Mouse (Mus musculus): ENCODE results near the gene Cog5.

Gene Cog5

GRCm38 (mm10) chr12:31892079-31892478, 237.4 kb downstream of the Cog5 start:
- DNase-seq (ENCODE audit: low read depth, low spot score): no peak

GRCm38 (mm10) chr12:31892771-31893170, 238.1 kb downstream of the Cog5 start:
- DNase-seq (ENCODE audit: low read depth, low spot score): no peak

- no peak for DNase-seq (ENCODE audit: low read depth, low spot score)
Observed at GRCm38 (mm10) chr12:31895095-31895734, 240.5 kb downstream of the Cog5 start.

- no peak for DNase-seq (ENCODE audit: low read depth, low spot score)
Observed at GRCm38 (mm10) chr12:31895888-31896287, 241.2 kb downstream of the Cog5 start.

- DNase-seq (ENCODE audit: low read depth, low spot score): no peak
Observed at GRCm38 (mm10) chr12:31896295-31896694, 241.6 kb downstream of the Cog5 start.

GRCm38 (mm10) chr12:31896986-31897385, 242.3 kb downstream of the Cog5 start:
- DNase-seq (ENCODE audit: low read depth, low spot score): no peak

- DNase-seq (ENCODE audit: low read depth, low spot score): no peak
Observed at GRCm38 (mm10) chr12:31897456-31897855, 242.8 kb downstream of the Cog5 start.

- no peak for DNase-seq (ENCODE audit: low read depth, low spot score)
Observed at GRCm38 (mm10) chr12:31900391-31900914, 245.8 kb downstream of the Cog5 start.

GRCm38 (mm10) chr12:31905696-31906551, 251.3 kb downstream of the Cog5 start:
- DNase-seq (ENCODE audit: low read depth, low spot score): no peak

GRCm38 (mm10) chr12:31907436-31907835, 252.8 kb downstream of the Cog5 start:
- no peak for DNase-seq (ENCODE audit: low read depth, low spot score)

GRCm38 (mm10) chr12:31912966-31913551, 258.4 kb downstream of the Cog5 start:
- DNase-seq (ENCODE audit: low read depth, low spot score): no peak

- DNase-seq (ENCODE audit: low read depth, low spot score): peak; percentile 42
Observed at GRCm38 (mm10) chr12:31913614-31914013, 258.9 kb downstream of the Cog5 start.

- DNase-seq (ENCODE audit: low read depth, low spot score): no peak
Observed at GRCm38 (mm10) chr12:31916691-31917090, 262.0 kb downstream of the Cog5 start.

- peak; percentile 56 for DNase-seq (ENCODE audit: low read depth, low spot score)
Observed at GRCm38 (mm10) chr12:31917245-31917644, 262.6 kb downstream of the Cog5 start.

GRCm38 (mm10) chr12:31920464-31921405, 266.1 kb downstream of the Cog5 start:
- DNase-seq (ENCODE audit: low read depth, low spot score): no peak

GRCm38 (mm10) chr12:31924135-31924534, 269.5 kb downstream of the Cog5 start:
- no peak for DNase-seq (ENCODE audit: low read depth, low spot score)

- no peak for DNase-seq (ENCODE audit: low read depth, low spot score)
Observed at GRCm38 (mm10) chr12:31925343-31925742, 270.7 kb downstream of the Cog5 start.

GRCm38 (mm10) chr12:31926661-31927061, 272.0 kb downstream of the Cog5 start:
- DNase-seq (ENCODE audit: low read depth, low spot score): peak; percentile 48

GRCm38 (mm10) chr12:31928498-31928897, 273.8 kb downstream of the Cog5 start:
- no peak for DNase-seq (ENCODE audit: low read depth, low spot score)

GRCm38 (mm10) chr12:31931818-31932217, 277.1 kb downstream of the Cog5 start:
- no peak for DNase-seq (ENCODE audit: low read depth, low spot score)

- no peak for DNase-seq (ENCODE audit: low read depth, low spot score)
Observed at GRCm38 (mm10) chr12:31936657-31937300, 282.1 kb downstream of the Cog5 start.

Data from skeletal muscle tissue, adult 2 months (tissue).